18 mouse cellular contexts compared by ENCODE assay signal in genomic region chr14:25631481-25631880, GRCm38 (mm10).
DNase-seq lines count a peak whose midpoint lies in the region; ATAC-seq lines count a peak whose summit lies in the region.
"Had no signal": no experiment of that assay in that cellular context is flagged by ENCODE, and none has a peak within 500 bp of the region (broad histone marks: within the 10 kb centered on the region; RNA-seq: fewer than 3 reads in every experiment).

No protein-coding gene starts in this region.

- DNase-seq in heart, embryonic 10.5 days (ENCODE audit: low spot score) = no peak
- no peak for DNase-seq in heart, postnatal 14 days
- DNase-seq in brain, adult 2 months (ENCODE audit: low read depth, low spot score) = peak; percentile 83
- peak; percentile 74 for DNase-seq in cerebellum, adult 9-10 months
- no peak for DNase-seq in testis, postnatal 14 days (ENCODE audit: low spot score)
- DNase-seq: forebrain, postnatal 0 days; kidney, adult 11 months; kidney, postnatal 14 days; lung, postnatal 14 days; thymus, adult 18-20 months had no signal

- no peaks in the 10 kb centered on the region for H3K27me3 ChIP-seq in heart, embryonic 10.5 days (ENCODE audit: insufficient read depth, poor library complexity, severe bottlenecking)
- no peaks in the 10 kb centered on the region for H3K27me3 ChIP-seq in hindbrain, embryonic 13.5 days
- no peaks in the 10 kb centered on the region for H3K27me3 ChIP-seq in hindbrain, embryonic 16.5 days (replicated peaks; ENCODE audit: control insufficient read depth, insufficient read depth, low read length)
- H3K27me3 ChIP-seq: embryonic facial prominence, embryonic 12.5 days; limb, embryonic 13.5 days had no signal

- H3K27ac ChIP-seq in heart, embryonic 10.5 days = peak overlapping the region; percentile 72; the same call in 1 of the 2 replicates
- H3K27ac ChIP-seq in hindbrain, embryonic 13.5 days = peak overlapping the region; percentile 49
- no peak overlapping the region for H3K27ac ChIP-seq in hindbrain, embryonic 16.5 days (ENCODE audit: low read depth, low read length)
- H3K27ac ChIP-seq: embryonic facial prominence, embryonic 12.5 days; limb, embryonic 13.5 days; liver, embryonic 14.5 days had no signal

- ATAC-seq in hindbrain, embryonic 13.5 days (ENCODE audit: low FRiP score) = no peak
- no peak for ATAC-seq in hindbrain, embryonic 16.5 days
- no peak for ATAC-seq in monocyte, adult 5-6 weeks (replicated peaks; ENCODE audit: insufficient number of reproducible peaks, low FRiP score, low TSS enrichment, poor library complexity, severe bottlenecking)
- ATAC-seq: CD4-positive, CD25-positive, alpha-beta regulatory T cell, adult 4 months; forebrain, postnatal 0 days; hindbrain, postnatal 0 days had no signal

- H3K4me2 ChIP-seq in hindbrain, embryonic 13.5 days = no peak overlapping the region
- no peak overlapping the region for H3K4me2 ChIP-seq in hindbrain, embryonic 16.5 days (ENCODE audit: low read length)
- H3K4me2 ChIP-seq: embryonic facial prominence, embryonic 12.5 days; limb, embryonic 13.5 days had no signal

- H3K9me3 ChIP-seq in heart, embryonic 10.5 days = no peaks in the 10 kb centered on the region
- no peaks in the 10 kb centered on the region for H3K9me3 ChIP-seq in hindbrain, embryonic 13.5 days
- no peaks in the 10 kb centered on the region for H3K9me3 ChIP-seq in hindbrain, embryonic 16.5 days (ENCODE audit: control insufficient read depth, low read length)
- H3K9me3 ChIP-seq: embryonic facial prominence, embryonic 12.5 days; limb, embryonic 13.5 days had no signal

- H3K4me3 ChIP-seq in heart, embryonic 10.5 days = no peak overlapping the region
- no peak overlapping the region for H3K4me3 ChIP-seq in hindbrain, embryonic 13.5 days
- no peak overlapping the region for H3K4me3 ChIP-seq in hindbrain, embryonic 16.5 days (ENCODE audit: low read length)
- H3K4me3 ChIP-seq: embryonic facial prominence, embryonic 12.5 days; limb, embryonic 13.5 days had no signal

- peaks cover 38% of the 10 kb centered on the region for H3K36me3 ChIP-seq in heart, embryonic 10.5 days
- peaks cover 24% of the 10 kb centered on the region for H3K36me3 ChIP-seq in hindbrain, embryonic 13.5 days
- H3K36me3 ChIP-seq in hindbrain, embryonic 16.5 days (ENCODE audit: control insufficient read depth, insufficient read depth, low read length) = no peaks in the 10 kb centered on the region

- 84% methylated on average over 6 of the region's 6 CpGs for WGBS in heart, embryonic 10.5 days
- WGBS in hindbrain, embryonic 13.5 days = 89% methylated on average over 5 of the region's 6 CpGs
- WGBS in hindbrain, embryonic 16.5 days = 67% methylated on average over 6 of the region's 6 CpGs

- intact Hi-C loops in heart, postnatal 14 days (cut with DNase I) = no loop called here

- peaks cover 96% of the 10 kb centered on the region for H3K4me1 ChIP-seq in heart, embryonic 10.5 days
- H3K4me1 ChIP-seq in hindbrain, embryonic 13.5 days (replicated peaks) = peaks cover 97% of the 10 kb centered on the region
- peaks cover 51% of the 10 kb centered on the region for H3K4me1 ChIP-seq in hindbrain, embryonic 16.5 days (ENCODE audit: control insufficient read depth, insufficient read depth, low read depth, low read length)

- H3K9ac ChIP-seq in hindbrain, embryonic 13.5 days = no peak overlapping the region
- H3K9ac ChIP-seq in hindbrain, embryonic 16.5 days (ENCODE audit: low read depth, low read length) = no peak overlapping the region
- H3K9ac ChIP-seq: embryonic facial prominence, embryonic 12.5 days; forebrain, postnatal 0 days; limb, embryonic 13.5 days; liver, embryonic 14.5 days had no signal

Comparison
In these comparisons a context has a peak if more than half of its experiments do, and no peak if none do; other contexts are left out.
1. DNase-seq: peak in brain, adult 2 months (single experiment) and cerebellum, adult 9-10 months (single experiment); none in heart, embryonic 10.5 days (single experiment), heart, postnatal 14 days (0 of 2) and testis, postnatal 14 days (single experiment).